Mouse (Mus musculus) embryonic fibroblast, embryonic 13.5 days (primary cell): ENCODE measurements at regions not wholly inside any gene's neighbourhood (a gene's known extent, or its start where the extent isn't known, plus 50 kb on each side); places are given as distances from the start of the nearest gene placed in this dataset.

Source experiments
- CTCF ChIP-seq: IDR thresholded peaks from 2 replicates; pipeline ENCODE4 v1.5.1; 2011; ENCODE audit warnings: mild to moderate bottlenecking, control low read depth, low read length, moderate library complexity, borderline replicate concordance; ENCODE audit not compliant: insufficient read depth
- POLR2A ChIP-seq: IDR thresholded peaks from 2 replicates; pipeline ENCODE4 v1.6.1; 2011; ENCODE audit warnings: low read depth, mild to moderate bottlenecking, control low read depth, low read length, moderate library complexity

DNA sequence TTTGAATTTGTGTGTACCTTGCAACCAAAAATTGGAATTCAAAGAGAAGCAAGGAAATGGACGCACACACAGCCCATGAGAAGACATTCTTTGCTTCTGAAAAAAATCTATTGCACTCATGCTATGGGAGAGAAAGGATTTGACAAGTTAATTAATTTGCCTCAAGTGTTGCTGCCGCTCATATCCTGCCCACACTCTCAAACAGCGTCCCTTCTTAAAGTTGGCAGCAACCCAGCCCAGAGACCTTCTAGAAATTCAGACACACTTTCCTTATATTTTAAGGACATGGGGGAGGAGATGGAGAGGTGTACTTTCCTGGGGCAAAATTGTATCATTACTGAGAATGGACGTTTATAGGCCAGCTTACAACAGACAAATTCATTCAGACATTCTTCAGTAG is 167.2 kb upstream of the Nxpe4 start:
- no peak for TF ChIP-seq CTCF
- TF ChIP-seq POLR2A: no peak
